Mouse (Mus musculus): Measurements from ENCODE around the gene 1700012B07Rik.

The 1700012B07Rik gene

DNA sequence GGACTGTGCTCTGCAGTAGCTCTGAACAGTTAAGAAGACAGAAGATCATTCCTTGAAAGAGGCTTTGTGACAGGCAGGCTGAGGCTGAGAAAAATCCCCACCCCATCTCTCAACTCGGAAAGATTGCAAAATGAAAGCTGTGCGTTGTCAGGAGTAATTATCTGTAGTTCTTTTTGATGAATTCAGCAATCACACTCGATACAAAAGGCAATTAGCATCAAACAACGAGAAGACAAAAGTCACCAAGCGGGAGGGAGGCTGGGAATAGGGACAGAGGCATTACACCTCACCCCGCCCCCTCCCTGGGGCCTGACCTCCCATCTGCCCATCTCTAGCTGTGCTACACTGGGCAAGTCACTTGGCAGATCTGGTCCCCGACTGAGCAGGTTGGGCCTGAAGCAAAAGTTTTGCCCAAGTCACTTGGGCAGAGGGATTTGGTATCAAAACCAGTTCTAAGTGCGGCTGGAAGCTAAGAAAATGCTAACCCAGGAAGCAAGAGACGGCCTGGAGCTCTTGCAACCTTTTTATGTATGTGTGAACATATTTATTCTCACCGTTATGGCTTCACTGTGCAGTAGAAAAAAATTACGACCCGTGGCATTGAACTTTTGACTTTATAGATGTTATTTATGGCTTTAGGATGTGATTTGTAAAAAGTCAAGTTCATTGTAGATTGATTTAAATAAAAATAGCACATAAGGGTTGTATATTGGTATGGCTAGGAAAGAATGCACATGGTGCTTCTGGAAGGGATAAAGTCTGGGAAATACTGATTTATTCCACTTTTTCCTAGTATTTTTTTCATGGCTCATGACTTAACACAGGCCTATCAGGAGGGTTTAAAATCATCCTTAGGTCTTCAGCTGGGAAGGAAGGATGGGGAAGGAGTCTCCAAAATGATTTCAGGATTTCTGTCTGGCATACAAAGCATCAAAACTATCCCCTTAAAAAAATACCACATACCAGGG lies 75.9 kb downstream of the 1700012B07Rik start:
- DNase-seq, result no peak

- DNase-seq, result no peak
Measured at GRCm38 (mm10) chr11:109745210-109745609, 82.6 kb downstream of the 1700012B07Rik start.

- DNase-seq, result no peak
Measured at GRCm38 (mm10) chr11:109737967-109738366, 89.9 kb downstream of the 1700012B07Rik start.
